ENCODE assay signal across 8 mouse cellular contexts in the genomic region with DNA sequence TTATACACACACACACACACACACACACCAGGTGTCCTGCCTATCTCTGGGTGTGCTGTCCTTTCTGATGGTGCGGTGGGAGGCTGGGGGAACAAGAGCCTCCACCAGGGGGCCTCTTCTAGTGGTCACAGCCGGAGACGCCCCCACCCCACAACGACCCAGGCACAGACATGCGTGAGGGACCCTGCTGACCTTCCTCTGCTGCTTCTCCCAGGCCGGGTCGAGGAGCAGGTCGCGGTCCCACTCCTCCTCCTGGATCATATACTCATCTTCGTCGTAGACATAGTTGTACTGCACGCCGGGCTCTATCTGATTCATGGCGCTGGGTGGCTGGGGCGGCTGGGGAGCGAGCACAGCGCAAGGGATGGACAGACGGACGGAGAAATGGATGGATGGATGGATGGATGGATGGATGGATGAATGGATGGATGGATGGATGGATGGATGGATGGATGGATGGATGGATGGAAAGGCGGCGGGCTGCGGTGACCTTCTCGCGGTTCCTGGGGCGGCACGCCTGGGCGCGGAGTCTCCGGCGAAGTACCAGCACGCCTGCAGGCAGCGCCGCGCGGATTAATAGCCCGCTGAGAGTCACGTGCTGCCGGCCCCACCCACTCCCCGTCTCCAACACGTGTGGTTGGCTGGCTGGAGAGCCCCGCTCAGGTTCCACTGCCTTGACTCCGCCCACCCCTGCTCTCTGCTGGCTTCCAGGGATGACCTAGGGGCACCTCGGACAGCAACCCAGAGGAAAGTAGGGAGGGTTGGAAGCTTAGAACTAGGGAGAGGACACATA. TPM values are rescaled to one million over a fixed set of nuclear protein-coding genes. Genes with fewer than 3 reads are reported as not detected.
A peak's percentile ranks its signal among the peaks of the same experiment; 100 is the strongest.
DNase-seq lines count a peak whose midpoint lies in the region; ATAC-seq lines count a peak whose summit lies in the region.

TSS of gene Actn2 (minus strand) at position 578 of the 793 bp plus-strand sequence.

- H3K4me1 ChIP-seq in hindbrain, embryonic 15.5 days (replicated peaks): peaks cover 8% of the 10 kb centered on the region; the same call in 1 of the 2 replicates

- H3K36me3 ChIP-seq in hindbrain, embryonic 15.5 days: no peaks in the 10 kb centered on the region

- peak within 1 kb of the TSS; percentile 44 for H3K4me3 ChIP-seq in hindbrain, embryonic 15.5 days

- peak; percentile 94 for ATAC-seq in activated CD4-positive, CD25-positive, alpha-beta regulatory T cell, adult 4 months
- ATAC-seq in common myeloid progenitor, adult 5-6 weeks (replicated peaks; ENCODE audit: low read depth, poor library complexity, severe bottlenecking): peak; percentile 98
- ATAC-seq in hindbrain, embryonic 15.5 days (ENCODE audit: low FRiP score, low read depth): peak; percentile 98

- no peak within 1 kb of the TSS for H3K27ac ChIP-seq in hindbrain, embryonic 15.5 days (replicated peaks)

- DNase-seq in gastrocnemius, adult 8-10 months (ENCODE audit: low spot score in 2 of 2): peak; percentile 75 to 82
- peak; percentile 65 for DNase-seq in left cerebral cortex, adult 11 months (ENCODE audit: low spot score)
- DNase-seq in lung, postnatal 14 days: peak; percentile 62
- peak; percentile 85 for DNase-seq in retina, embryonic 14.5 days (ENCODE audit: low spot score)
- DNase-seq in thymus, postnatal 25 days: peak; percentile 83

- peak within 1 kb of the TSS; percentile 74 for H3K4me2 ChIP-seq in hindbrain, embryonic 15.5 days

- H3K9ac ChIP-seq in hindbrain, embryonic 15.5 days: peak within 1 kb of the TSS; percentile 40

- no peaks in the 10 kb centered on the region for H3K9me3 ChIP-seq in hindbrain, embryonic 15.5 days

- WGBS in hindbrain, embryonic 15.5 days: 0% methylated on average over 42 of the region's 43 CpGs

- H3K27me3 ChIP-seq in hindbrain, embryonic 15.5 days: no peaks in the 10 kb centered on the region

RNA-seq across cellular contexts. Expression of gene Actn2, which starts in this region (rescaled TPM):
- polyA plus RNA-seq in activated CD4-positive, CD25-positive, alpha-beta regulatory T cell, adult 4 months (2017; shearing (Covaris generic)): 10 to 100 TPM in 1 of 2 experiments, 1 to 10 TPM in 1; 4.9 to 10.4 TPM
- total RNA-seq in common myeloid progenitor, adult 5-6 weeks (2017): not detected in 2 replicates
- 100 to 1,000 TPM; 853 to 990 (median 915) TPM for total RNA-seq in gastrocnemius, adult 8-10 months (2022)
- 3.4 and 3.8 TPM in 2 replicates for polyA plus RNA-seq in hindbrain, embryonic 15.5 days (2015; fragmentation: Nextera tagmentation; extraction: Ambion mirVana)

Comparison
In these comparisons a context has a peak if more than half of its experiments do, and no peak if none do; other contexts are left out.
1. RNA of gene Actn2 (total RNA-seq): 853 to 990 TPM in gastrocnemius, adult 8-10 months; not detected in common myeloid progenitor, adult 5-6 weeks; every median in the first group is over 100 times any median in the second.
2. Peak in ATAC-seq in common myeloid progenitor, adult 5-6 weeks; RNA of the gene not detected or under 1 TPM.
3. Peak in every context shown above with its lines, with median percentiles within 50 percentile points of each other: ATAC-seq and DNase-seq.